Mouse (Mus musculus): ENCODE data around the gene Zfp472.

DNA sequence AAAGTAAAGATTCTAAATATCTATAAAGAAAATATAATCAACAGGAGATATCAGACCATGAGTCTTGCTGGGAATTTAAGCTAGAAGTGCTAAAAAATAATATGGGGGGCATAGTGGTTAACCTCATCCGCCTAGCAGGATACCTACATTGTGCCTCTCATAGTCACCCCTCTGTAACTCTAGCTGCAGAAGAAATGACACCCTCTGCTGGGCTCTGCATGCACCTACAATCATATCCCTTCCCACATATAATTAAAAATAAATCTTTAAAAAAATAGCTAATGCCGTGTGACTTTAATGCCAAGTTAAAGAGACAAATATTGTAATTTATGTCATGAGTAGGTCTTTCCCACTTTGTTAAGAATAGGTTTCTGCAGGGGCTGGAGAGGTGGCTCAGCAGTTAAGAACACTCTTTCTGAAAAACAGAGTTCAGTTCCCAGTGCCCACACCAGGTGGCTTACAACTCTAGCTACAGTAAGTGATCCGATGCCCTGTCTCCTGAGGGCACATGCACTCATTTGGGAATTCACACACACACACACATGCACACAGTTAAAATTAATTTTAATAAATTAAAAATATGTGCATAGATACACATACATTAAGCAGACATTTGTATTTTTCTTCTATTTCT lies 21.1 kb upstream of the Zfp472 start:
- TF ChIP-seq FLI1 (IDR thresholded peaks at IDR 0.05; ENCODE audit: low read length) = no peak
- no peak for TF ChIP-seq GATA1 (IDR thresholded peaks at IDR 0.05; ENCODE audit: borderline replicate concordance, low read length)
